Mouse (Mus musculus) liver, embryonic 14.5 days (tissue): ENCODE measurements around the gene Mindy1. TPM values are rescaled to one million over a fixed set of nuclear protein-coding genes. Genes with fewer than 3 reads are reported as not detected.
A peak's percentile ranks its signal among the peaks of the same experiment; 100 is the strongest.

Experiments used
- ATAC-seq: fragments of 200-750 bp; cut with Nextera tagmentation; 2 replicates; pipeline ENCODE4 v1.8.0; 2017; ENCODE audit warnings: moderate number of reproducible peaks, mild to moderate bottlenecking, moderate library complexity; ENCODE audit not compliant: insufficient read depth
- DNase-seq, 3 experiments: peaks; one replicate each; pipeline ENCODE4 v3.0.0-alpha.2; 2012 to 2013; ENCODE audit warnings: low read depth in 3 of 3, low spot score in 3 of 3
- H3K27ac ChIP-seq: fragments of 300-500 bp; sonication (generic); 2 replicates; pipeline ENCODE4 v1.5.1; 2014; ENCODE audit warnings: moderate library complexity, mild to moderate bottlenecking, control low read depth, inconsistent platforms
- H3K27me3 ChIP-seq: fragments of 300-500 bp; sonication (generic); 2 replicates; pipeline ENCODE4 v1.6.1; 2014; ENCODE audit warnings: mild to moderate bottlenecking, low read length, moderate library complexity; ENCODE audit not compliant: control insufficient read depth, insufficient read depth
- H3K36me3 ChIP-seq: fragments of 300-500 bp; sonication (generic); replicated peaks from 2 replicates; pipeline ENCODE4 v1.6.1; 2014; ENCODE audit warnings: low read depth; ENCODE audit not compliant: control insufficient read depth, insufficient read depth
- H3K4me1 ChIP-seq, 2 experiments: fragments of 200-500 bp in 1 of 2; fragments of 300-500 bp in 1 of 2; sonication (generic) in 1 of 2; replicated peaks; 2 replicates each; pipeline ENCODE4 v1.6.1; 2012 to 2014; ENCODE audit warnings: antibody characterized with exemption in 1 of 2, inconsistent platforms in 1 of 2, low read length in 1 of 2; ENCODE audit not compliant: control insufficient read depth in 2 of 2, insufficient read depth in 2 of 2
- H3K4me2 ChIP-seq: fragments of 300-500 bp; sonication (generic); 2 replicates; pipeline ENCODE4 v1.6.1; 2014; ENCODE audit warnings: low read depth, mild to moderate bottlenecking, control low read depth, moderate library complexity
- H3K4me3 ChIP-seq, 2 experiments: fragments of 200-500 bp in 1 of 2; fragments of 300-500 bp in 1 of 2; sonication (generic) in 1 of 2; 2 replicates each; pipeline ENCODE4 v1.5.1; 2012 to 2014; ENCODE audit warnings: low read depth in 2 of 2, low read length in 2 of 2, mild to moderate bottlenecking in 2 of 2, control low read depth in 1 of 2, inconsistent platforms in 1 of 2, moderate library complexity in 1 of 2; ENCODE audit not compliant: insufficient read depth in 1 of 2
- H3K9ac ChIP-seq: fragments of 300-500 bp; sonication (generic); replicated peaks from 2 replicates; pipeline ENCODE4 v1.6.1; 2014; ENCODE audit warnings: mild to moderate bottlenecking, control low read depth, moderate library complexity
- H3K9me3 ChIP-seq: fragments of 300-500 bp; sonication (generic); 2 replicates; pipeline ENCODE4 v1.6.1; 2016; ENCODE audit warnings: low read length, mixed read lengths; ENCODE audit not compliant: control insufficient read depth
- CTCF ChIP-seq: IDR thresholded peaks from 2 replicates; pipeline ENCODE4 v1.5.1; 2016; ENCODE audit warnings: antibody characterized with exemption, low read depth, control low read depth
- EP300 ChIP-seq: IDR thresholded peaks from 2 replicates; pipeline ENCODE4 v1.6.1; 2016; ENCODE audit warnings: antibody characterized with exemption, low read depth
- WGBS: fragments of 180-500 bp; shearing (Covaris S2); extraction: QIAGEN DNeasy Blood & Tissue Kit; methylation state at CpG from one replicate; pipeline ENCODE4 v1.1.7; 2014; ENCODE audit not compliant: insufficient replicate concordance; 5-methylcytosine and 5-hydroxymethylcytosine counted together
- polyA plus RNA-seq, 2 experiments: library from polyadenylated mRNA; depleted of rRNA in 1 of 2; stranded (reverse) in 1 of 2; unstranded in 1 of 2; fragments of >200 nt; fragmentation: Nextera tagmentation in 1 of 2; extraction: Ambion mirVana in 1 of 2; gene quantifications; 2 replicates each; pipeline versions ENCODE4 v1.2.1 to v1.2.3; 2012 to 2014

The Mindy1 gene
- polyA plus RNA-seq, 2 experiments, result 13.6 to 16.1 TPM

- no peak for DNase-seq
These were observed 34.9 kb downstream of the Mindy1 start for GRCm38 (mm10) chr3:95315844-95316550.

DNA sequence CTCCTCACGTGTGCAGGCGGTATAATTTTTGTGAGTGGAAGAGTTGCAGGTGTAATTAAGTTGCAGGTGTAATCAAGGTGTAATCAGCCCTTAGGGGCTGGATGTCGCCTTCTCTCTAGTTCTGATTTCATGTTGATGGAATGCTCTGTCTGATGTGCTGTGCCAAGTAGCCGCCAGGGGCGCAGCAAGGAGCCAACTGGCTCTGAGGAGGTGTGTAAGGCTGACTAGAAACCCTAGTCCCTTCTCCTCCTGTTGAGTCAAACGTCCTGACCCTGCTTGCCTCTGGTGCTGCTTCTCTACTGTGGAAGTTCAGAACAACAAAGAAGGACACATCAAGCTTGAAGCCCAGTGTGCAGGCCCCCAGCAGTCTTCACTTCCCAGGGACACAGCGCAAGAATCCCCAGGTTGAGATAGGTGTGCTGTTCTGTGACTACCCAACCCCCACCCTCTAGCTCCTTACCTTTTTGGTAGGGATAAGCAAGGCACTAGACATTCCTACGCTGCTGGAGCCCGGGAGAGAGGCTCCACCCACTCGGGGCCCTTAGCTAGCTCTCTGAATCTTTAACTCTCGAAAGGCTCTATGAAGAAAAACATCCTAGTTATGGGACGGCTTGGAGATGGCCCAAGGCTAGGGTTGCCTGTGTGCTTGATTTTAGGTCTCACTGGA is 36.4 kb downstream of the Mindy1 start:
- no peak for ATAC-seq
- TF ChIP-seq EP300 (no peak), CTCF (peak; percentile 92)
- 30% methylated on average over 12 of the region's 12 CpGs for WGBS

More at GRCm38 (mm10) chr3:95315844-95316550, 34.9 kb downstream of the Mindy1 start:
- Histone ChIP-seq H3K36me3 (peaks cover 17% of the 10 kb centered on the region), H3K4me1 (peaks cover 45 to 62% of the 10 kb centered on the region in 2 experiments), H3K9ac (peak overlapping the region; percentile 97), H3K27ac (peak overlapping the region; percentile 75), H3K9me3 (no peaks in the 10 kb centered on the region), H3K4me3 (peak overlapping the region; percentile 80 to 93), H3K27me3 (no peaks in the 10 kb centered on the region), H3K4me2 (peak overlapping the region; percentile 99)
- no peak; the same call in 1 of the 2 replicates for ATAC-seq
- WGBS, result 5% methylated on average over 9 of the region's 9 CpGs
- TF ChIP-seq EP300 (no peak), CTCF (no peak)

DNA sequence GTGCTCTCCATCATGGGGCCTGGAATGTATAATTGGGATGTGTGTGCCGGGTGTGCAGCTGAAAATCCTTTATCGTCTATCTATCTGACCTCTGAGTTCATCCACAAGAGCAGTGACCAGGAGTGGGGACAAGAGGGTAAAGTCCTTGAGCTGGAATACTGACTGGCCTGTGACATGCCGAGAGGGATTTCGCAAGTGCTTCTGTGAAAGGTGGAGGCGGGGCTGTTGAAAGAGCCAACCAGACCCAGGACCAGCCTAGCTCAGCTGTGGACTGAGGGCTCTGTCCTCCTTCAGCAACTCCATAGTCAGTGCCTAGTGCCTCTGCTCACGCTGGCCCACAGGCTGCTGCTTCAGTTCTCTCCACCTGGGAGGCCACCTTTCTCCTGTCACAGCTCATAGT is 37.4 kb downstream of the Mindy1 start:
- peak overlapping the region; percentile 44 for H3K4me2 ChIP-seq
- no peaks in the 10 kb centered on the region for H3K27me3 ChIP-seq
- H3K9me3 ChIP-seq, result no peaks in the 10 kb centered on the region
- peak overlapping the region in 1 of 2 experiments; percentile 7; a peak in 1 of 4 replicates for H3K4me3 ChIP-seq
- no peak overlapping the region for H3K27ac ChIP-seq
- ATAC-seq, result no peak
- no peak for TF ChIP-seq CTCF
- no peak for TF ChIP-seq EP300
- no peak overlapping the region for H3K9ac ChIP-seq
- WGBS, result 61% methylated on average over 6 of the region's 6 CpGs
- peaks cover 42% of the 10 kb centered on the region for H3K36me3 ChIP-seq
- peak in 1 of 3 experiments; percentile 42 for DNase-seq
- H3K4me1 ChIP-seq, result peaks cover 26 to 38% of the 10 kb centered on the region in 2 experiments

More for the DNA sequence above, 36.4 kb downstream of the Mindy1 start:
- Histone ChIP-seq H3K27me3 (no peaks in the 10 kb centered on the region), H3K4me3 (no peak overlapping the region), H3K9ac (no peak overlapping the region; the same call in 1 of the 2 replicates), H3K4me2 (peak overlapping the region; percentile 99), H3K4me1 (peaks cover 34 to 47% of the 10 kb centered on the region in 2 experiments), H3K27ac (peak overlapping the region; percentile 1; the same call in 1 of the 2 replicates), H3K9me3 (no peaks in the 10 kb centered on the region), H3K36me3 (peaks cover 32% of the 10 kb centered on the region)
- peak in 1 of 3 experiments; percentile 42 for DNase-seq

DNA sequence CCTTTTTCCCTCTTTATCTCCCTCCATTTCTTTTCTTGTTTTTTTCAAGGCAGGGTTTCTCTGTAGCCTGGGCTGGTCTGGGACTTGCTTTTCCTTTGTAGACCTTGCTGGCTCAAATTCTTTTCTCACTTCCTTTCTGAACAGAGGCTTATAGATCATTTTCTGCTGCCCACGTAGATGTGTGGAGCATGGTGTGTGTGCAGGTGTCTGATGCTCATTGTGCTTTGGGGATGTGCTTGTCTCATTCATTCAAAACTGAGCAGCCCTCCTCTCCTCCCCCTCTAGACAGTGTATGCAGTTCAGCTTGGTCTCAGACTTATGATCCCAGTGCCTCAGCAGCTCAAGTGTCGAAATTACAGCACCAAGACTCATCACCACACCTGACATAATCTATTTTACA is 38.0 kb downstream of the Mindy1 start:
- ATAC-seq (no peak), DNase-seq (no peak)
- TF ChIP-seq EP300, result no peak
- no peak for TF ChIP-seq CTCF
- Histone ChIP-seq H3K36me3 (peaks cover 47% of the 10 kb centered on the region), H3K9me3 (no peaks in the 10 kb centered on the region), H3K4me1 (peaks cover 21 to 32% of the 10 kb centered on the region in 2 experiments), H3K27ac (no peak overlapping the region), H3K27me3 (no peaks in the 10 kb centered on the region), H3K4me3 (peak overlapping the region in 1 of 2 experiments; percentile 14; a peak in 1 of 4 replicates), H3K4me2 (peak overlapping the region; percentile 44), H3K9ac (peak overlapping the region; percentile 27; the same call in 1 of the 2 replicates)
- 44% methylated on average over 2 of the region's 2 CpGs for WGBS
